Mouse (Mus musculus): ENCODE data around the gene Synpo2. TPM values are rescaled to one million over a fixed set of nuclear protein-coding genes. Genes with fewer than 3 reads are reported as not detected.

The Synpo2 gene
- total and polyA plus RNA-seq, 2 experiments from 2014 or later = 1.6 to 2.5 TPM

DNA sequence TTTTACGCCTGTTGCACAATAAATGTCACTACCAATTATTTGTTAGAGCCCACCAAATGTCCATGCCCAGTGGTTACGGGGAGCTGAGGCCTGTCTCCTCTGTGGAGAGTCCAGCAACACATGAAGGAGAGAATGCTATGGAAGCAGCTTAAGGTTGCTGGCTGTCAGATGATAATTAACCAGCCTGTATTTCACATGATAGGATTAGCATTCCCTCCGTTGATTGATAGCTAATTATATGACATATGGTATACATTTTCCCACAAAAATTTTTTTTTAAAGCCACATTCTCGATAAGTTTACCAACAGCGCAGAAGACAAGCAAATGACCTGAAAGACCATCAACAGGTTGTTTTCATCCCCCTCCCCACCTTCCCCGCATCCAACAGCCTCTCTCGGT is 454 bp downstream of the Synpo2 start:
- no peak for DNase-seq
- H3K9me3 ChIP-seq (ENCODE audit: low read length) = no peaks in the 10 kb centered on the region
- H3K4me2 ChIP-seq (ENCODE audit: low read depth) = peak overlapping the region; percentile 89
- TF ChIP-seq CTCF (IDR thresholded peaks at IDR 0.05; ENCODE audit: low read depth) = no peak
- no peaks in the 10 kb centered on the region for H3K36me3 ChIP-seq (ENCODE audit: insufficient read depth)
- H3K4me1 ChIP-seq (ENCODE audit: insufficient read depth) = no peaks in the 10 kb centered on the region
- no peaks in the 10 kb centered on the region for H3K27me3 ChIP-seq (ENCODE audit: insufficient read depth, low read length)
- 19% methylated on average over 7 of the region's 7 CpGs for WGBS
- no peak for ATAC-seq
- no peak overlapping the region for H3K27ac ChIP-seq (ENCODE audit: low read depth, low read length)
- peak overlapping the region; percentile 46 for H3K9ac ChIP-seq
- H3K4me3 ChIP-seq (ENCODE audit: low read depth, low read length) = peak overlapping the region; percentile 48

DNA sequence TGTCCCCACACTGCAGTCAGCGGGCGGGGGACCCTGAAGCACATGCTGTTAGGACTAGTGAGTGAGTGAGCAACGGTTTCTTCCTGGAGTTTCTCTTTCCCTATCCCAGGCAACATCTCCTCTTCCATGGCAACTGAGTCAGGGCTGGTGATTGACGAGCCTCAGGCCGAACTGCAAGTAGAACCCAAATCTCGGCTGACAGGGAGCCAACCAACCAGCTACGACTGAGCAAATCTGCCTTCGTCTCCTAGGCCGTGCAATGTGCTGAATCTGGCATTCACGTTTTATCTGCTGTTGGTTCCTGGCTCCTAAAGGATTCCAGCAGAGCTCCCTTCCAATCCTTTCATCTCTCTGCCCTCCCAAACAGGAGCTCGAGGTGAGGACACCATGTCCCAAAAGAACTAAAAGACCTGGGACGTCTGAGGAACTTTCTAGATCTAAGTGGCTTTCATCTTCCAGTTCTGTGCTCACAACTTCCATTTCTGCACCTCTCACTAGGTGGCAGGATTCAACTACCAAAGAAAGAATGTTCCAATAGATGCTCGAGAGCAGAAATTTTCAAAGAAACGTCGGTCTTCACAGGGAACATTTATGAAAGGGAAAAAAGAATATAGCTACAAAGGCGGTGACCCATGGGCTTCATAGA is 1.6 kb downstream of the Synpo2 start:
- TF ChIP-seq CTCF (IDR thresholded peaks at IDR 0.05; ENCODE audit: low read depth) = peak; percentile 72
- WGBS = 42% methylated on average over 16 of the region's 16 CpGs
- no peaks in the 10 kb centered on the region for H3K27me3 ChIP-seq (ENCODE audit: insufficient read depth, low read length)
- no peaks in the 10 kb centered on the region for H3K36me3 ChIP-seq (ENCODE audit: insufficient read depth)
- peak; percentile 46 for ATAC-seq
- peak; percentile 73 for DNase-seq
- H3K4me1 ChIP-seq (ENCODE audit: insufficient read depth) = no peaks in the 10 kb centered on the region
- H3K4me3 ChIP-seq (ENCODE audit: low read depth, low read length) = no peak overlapping the region
- H3K4me2 ChIP-seq (ENCODE audit: low read depth) = no peak overlapping the region
- no peaks in the 10 kb centered on the region for H3K9me3 ChIP-seq (ENCODE audit: low read length)
- H3K9ac ChIP-seq = no peak overlapping the region
- H3K27ac ChIP-seq (ENCODE audit: low read depth, low read length) = no peak overlapping the region

DNA sequence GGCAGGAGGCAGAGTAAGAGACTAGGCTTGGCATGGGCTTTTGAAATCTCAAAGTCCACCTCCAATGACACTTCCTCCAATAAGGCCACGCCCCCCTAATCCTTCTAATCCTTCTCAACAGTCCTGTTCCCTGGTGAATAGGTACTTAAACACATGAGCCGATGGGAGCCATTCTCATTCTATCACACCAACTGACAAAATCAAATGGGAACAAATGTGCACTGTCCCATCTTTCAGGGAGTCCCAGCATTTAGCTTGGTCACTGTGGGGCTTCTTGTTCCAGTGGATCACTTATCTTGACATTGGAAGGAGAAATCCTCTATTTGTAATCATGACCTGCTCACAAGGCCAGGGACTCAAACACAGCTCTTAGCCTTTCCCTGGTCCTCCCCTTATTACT is 4.3 kb downstream of the Synpo2 start:
- H3K4me3 ChIP-seq (ENCODE audit: low read depth, low read length) = no peak overlapping the region
- H3K9me3 ChIP-seq (ENCODE audit: low read length) = no peaks in the 10 kb centered on the region
- H3K27ac ChIP-seq (ENCODE audit: low read depth, low read length) = no peak overlapping the region
- H3K36me3 ChIP-seq (ENCODE audit: insufficient read depth) = no peaks in the 10 kb centered on the region
- TF ChIP-seq CTCF (IDR thresholded peaks at IDR 0.05; ENCODE audit: low read depth) = no peak
- no peaks in the 10 kb centered on the region for H3K27me3 ChIP-seq (ENCODE audit: insufficient read depth, low read length)
- ATAC-seq (no peak), DNase-seq (no peak)
- H3K4me2 ChIP-seq (ENCODE audit: low read depth) = no peak overlapping the region
- H3K4me1 ChIP-seq (ENCODE audit: insufficient read depth) = no peaks in the 10 kb centered on the region
- 75% methylated on average over 2 of the region's 2 CpGs for WGBS
- H3K9ac ChIP-seq = no peak overlapping the region

DNA sequence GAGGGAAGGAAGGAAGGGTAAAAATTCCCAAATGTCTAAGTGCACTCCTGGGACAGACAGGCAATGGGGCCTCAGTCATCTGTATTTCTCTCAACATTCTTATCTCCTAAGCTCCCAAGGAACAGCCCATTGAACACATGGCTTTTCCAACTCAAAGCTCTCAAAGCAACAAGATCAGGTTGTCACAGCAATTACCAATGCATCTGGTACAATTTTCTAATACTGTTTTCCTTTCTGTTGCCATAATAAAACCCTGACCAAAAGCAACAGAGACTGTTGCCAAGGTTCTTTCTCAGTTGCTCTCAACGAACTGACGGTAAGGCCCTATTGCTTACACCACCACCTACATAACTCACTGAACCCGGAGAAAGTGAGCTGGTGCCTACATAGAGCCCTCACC is 8.7 kb downstream of the Synpo2 start:
- Histone ChIP-seq H3K27me3 (ENCODE audit: insufficient read depth, low read length) (no peaks in the 10 kb centered on the region), H3K4me2 (ENCODE audit: low read depth) (no peak overlapping the region), H3K4me3 (ENCODE audit: low read depth, low read length) (no peak overlapping the region), H3K36me3 (ENCODE audit: insufficient read depth) (no peaks in the 10 kb centered on the region), H3K9me3 (ENCODE audit: low read length) (no peaks in the 10 kb centered on the region), H3K27ac (ENCODE audit: low read depth, low read length) (no peak overlapping the region), H3K9ac (no peak overlapping the region), H3K4me1 (ENCODE audit: insufficient read depth) (no peaks in the 10 kb centered on the region)
- WGBS = 91% methylated on average over 3 of the region's 3 CpGs
- DNase-seq (no peak), ATAC-seq (no peak)
- TF ChIP-seq CTCF (IDR thresholded peaks at IDR 0.05; ENCODE audit: low read depth) = no peak

DNA sequence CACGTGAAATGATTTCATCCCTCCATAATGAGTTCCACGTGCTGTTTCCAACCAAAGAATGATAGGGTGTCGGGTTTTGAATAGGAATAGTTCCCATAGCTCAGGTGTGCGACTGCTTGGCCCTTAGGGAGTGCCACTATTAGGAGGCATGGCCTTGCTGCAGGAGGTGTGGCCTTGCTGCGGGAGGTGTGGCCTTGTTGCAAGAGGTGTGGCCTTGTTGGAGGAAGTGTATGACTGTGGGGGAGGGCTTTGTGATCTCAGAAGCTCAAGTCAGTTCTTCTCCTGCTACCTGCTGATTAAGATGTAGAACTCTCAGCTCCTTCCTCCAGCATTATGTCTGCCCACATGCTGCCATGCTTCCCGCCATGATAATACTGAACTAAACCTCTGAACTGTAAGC is 17.3 kb downstream of the Synpo2 start:
- DNase-seq = no peak
- Histone ChIP-seq H3K27ac (ENCODE audit: low read depth, low read length) (no peak overlapping the region), H3K4me2 (ENCODE audit: low read depth) (no peak overlapping the region), H3K9ac (no peak overlapping the region), H3K9me3 (ENCODE audit: low read length) (no peaks in the 10 kb centered on the region), H3K4me1 (ENCODE audit: insufficient read depth) (no peaks in the 10 kb centered on the region), H3K4me3 (ENCODE audit: low read depth, low read length) (no peak overlapping the region), H3K36me3 (ENCODE audit: insufficient read depth) (no peaks in the 10 kb centered on the region), H3K27me3 (ENCODE audit: insufficient read depth, low read length) (no peaks in the 10 kb centered on the region)
- no peak for TF ChIP-seq CTCF (IDR thresholded peaks at IDR 0.05; ENCODE audit: low read depth)
- WGBS = 59% methylated on average over 6 of the region's 6 CpGs
- ATAC-seq = no peak

DNA sequence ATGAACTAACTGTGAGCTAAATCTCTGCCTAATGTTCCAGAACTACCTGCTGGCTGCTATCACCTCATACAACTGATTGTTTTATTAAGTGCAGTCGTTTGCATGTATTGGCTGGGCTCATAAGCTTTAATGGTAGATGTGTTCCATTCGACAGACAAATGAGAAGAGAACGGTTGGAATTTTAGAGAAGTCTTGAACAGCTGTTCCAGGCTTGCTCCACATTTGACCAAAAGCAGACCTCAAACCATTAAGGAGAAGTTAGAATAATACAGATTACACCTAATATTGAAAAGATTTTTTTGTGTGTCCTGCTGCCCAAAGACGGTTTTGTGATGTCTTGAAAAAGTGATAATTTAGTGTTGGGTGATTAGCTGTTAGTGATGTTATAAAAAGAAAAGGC is 27.1 kb downstream of the Synpo2 start:
- H3K9me3 ChIP-seq (ENCODE audit: low read length) = no peaks in the 10 kb centered on the region
- ATAC-seq (no peak), DNase-seq (no peak)
- no peak overlapping the region for H3K27ac ChIP-seq (ENCODE audit: low read depth, low read length)
- no peak for TF ChIP-seq CTCF (IDR thresholded peaks at IDR 0.05; ENCODE audit: low read depth)
- no peaks in the 10 kb centered on the region for H3K36me3 ChIP-seq (ENCODE audit: insufficient read depth)
- H3K4me3 ChIP-seq (ENCODE audit: low read depth, low read length) = no peak overlapping the region
- H3K27me3 ChIP-seq (ENCODE audit: insufficient read depth, low read length) = no peaks in the 10 kb centered on the region
- H3K4me1 ChIP-seq (ENCODE audit: insufficient read depth) = no peaks in the 10 kb centered on the region
- no peak overlapping the region for H3K9ac ChIP-seq
- H3K4me2 ChIP-seq (ENCODE audit: low read depth) = no peak overlapping the region
- 82% methylated on average over 4 of the region's 4 CpGs for WGBS

DNA sequence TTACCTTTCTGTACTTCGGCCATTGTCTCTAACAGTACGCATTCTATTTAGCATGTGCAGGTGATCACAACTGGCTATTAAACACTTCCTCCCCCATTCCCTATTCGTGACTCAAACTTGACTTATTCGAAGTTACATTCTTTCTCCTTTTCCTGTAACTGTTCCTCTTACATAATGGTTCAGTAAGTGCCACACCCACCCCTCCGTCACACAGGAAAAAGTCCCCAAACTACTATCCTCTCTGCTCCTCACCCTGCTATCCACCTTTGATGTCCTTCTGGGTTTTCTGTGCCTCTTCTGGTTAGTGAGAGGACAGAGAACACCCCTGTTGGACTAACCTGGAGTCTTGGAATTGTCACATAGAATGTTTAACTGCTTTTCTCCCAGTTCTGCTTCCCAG is 28.6 kb downstream of the Synpo2 start:
- no peak overlapping the region for H3K9ac ChIP-seq
- no peak overlapping the region for H3K27ac ChIP-seq (ENCODE audit: low read depth, low read length)
- no peak for DNase-seq
- no peak for ATAC-seq
- no peaks in the 10 kb centered on the region for H3K4me1 ChIP-seq (ENCODE audit: insufficient read depth)
- H3K27me3 ChIP-seq (ENCODE audit: insufficient read depth, low read length) = no peaks in the 10 kb centered on the region
- no peak overlapping the region for H3K4me3 ChIP-seq (ENCODE audit: low read depth, low read length)
- TF ChIP-seq CTCF (IDR thresholded peaks at IDR 0.05; ENCODE audit: low read depth) = no peak
- no peaks in the 10 kb centered on the region for H3K9me3 ChIP-seq (ENCODE audit: low read length)
- H3K4me2 ChIP-seq (ENCODE audit: low read depth) = no peak overlapping the region
- no peaks in the 10 kb centered on the region for H3K36me3 ChIP-seq (ENCODE audit: insufficient read depth)
- WGBS = 88% methylated on average over 5 of the region's 5 CpGs
